Mouse (Mus musculus) ES-Bruce4 (cell line): ENCODE results near the gene Celf2.

Experiments used
- CTCF ChIP-seq: IDR thresholded peaks from one replicate; pipeline ENCODE4 v1.8.1; 2011; ENCODE audit warnings: low read depth, low read length
- EP300 ChIP-seq: IDR thresholded peaks from 2 replicates; pipeline ENCODE4 v1.6.1; 2011; ENCODE audit warnings: low read depth, low read length; ENCODE audit not compliant: insufficient read depth
- POLR2A ChIP-seq: IDR thresholded peaks from one replicate; pipeline ENCODE4 v1.8.1; 2011; ENCODE audit warnings: low read length; ENCODE audit not compliant: insufficient read depth

GRCm38 (mm10) chr2:7223538-7223937, 285.8 kb downstream of the Celf2 start:
- TF ChIP-seq CTCF (no peak), POLR2A (no peak), EP300 (no peak)
